Mouse (Mus musculus): Measurements from ENCODE around the gene Bbs5.
"Not testable (repeated sequence)": the region's sequence is repeated elsewhere in the genome, so short reads cannot be mapped to it uniquely, and the experiment has no call there.

The Bbs5 gene

DNA sequence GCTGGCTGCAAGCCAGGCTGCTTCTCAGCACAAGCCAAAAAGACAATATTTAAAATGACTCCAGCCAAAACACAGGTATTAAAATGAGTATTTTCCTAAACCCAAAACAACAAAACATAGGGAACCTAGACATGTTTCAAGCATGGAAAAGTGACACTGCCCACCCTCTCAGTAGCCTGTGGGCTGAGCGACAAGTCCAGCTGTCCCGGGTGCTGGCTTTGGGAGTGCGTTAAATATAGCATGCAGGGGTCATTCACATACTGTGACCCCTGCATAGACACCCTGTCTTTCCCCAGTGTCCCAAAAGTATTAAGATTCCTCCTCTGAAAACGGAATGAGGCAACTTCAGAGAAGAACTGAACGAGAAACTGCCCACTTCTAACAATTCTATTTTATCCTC is 26.8 kb downstream of the Bbs5 start:
- no peak for DNase-seq

GRCm38 (mm10) chr2:69675266-69675665 is 28.3 kb downstream of the Bbs5 start:
- no peak for DNase-seq

GRCm38 (mm10) chr2:69676713-69677112 is 29.7 kb downstream of the Bbs5 start:
- no peak for DNase-seq

DNA sequence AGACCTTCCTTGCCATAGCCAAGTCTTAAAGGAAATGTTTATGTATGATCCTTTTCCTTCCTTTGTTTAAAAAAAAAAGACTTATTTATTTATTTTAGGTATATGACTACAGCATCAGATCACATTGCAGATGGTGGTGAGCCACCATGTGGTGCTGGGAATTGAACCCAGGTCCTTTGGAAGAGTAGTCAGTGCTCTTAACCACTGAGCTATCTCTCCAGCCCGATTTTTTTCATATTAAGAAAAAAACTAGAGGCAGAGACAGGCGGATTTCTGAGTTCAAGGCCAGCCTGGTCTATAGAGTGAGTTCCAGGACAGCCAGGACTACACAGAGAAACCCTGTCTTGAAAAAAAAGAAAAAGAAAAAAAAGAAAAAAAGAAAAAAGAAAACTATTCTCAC is 30.2 kb downstream of the Bbs5 start:
- DNase-seq, result not testable (repeated sequence)

DNA sequence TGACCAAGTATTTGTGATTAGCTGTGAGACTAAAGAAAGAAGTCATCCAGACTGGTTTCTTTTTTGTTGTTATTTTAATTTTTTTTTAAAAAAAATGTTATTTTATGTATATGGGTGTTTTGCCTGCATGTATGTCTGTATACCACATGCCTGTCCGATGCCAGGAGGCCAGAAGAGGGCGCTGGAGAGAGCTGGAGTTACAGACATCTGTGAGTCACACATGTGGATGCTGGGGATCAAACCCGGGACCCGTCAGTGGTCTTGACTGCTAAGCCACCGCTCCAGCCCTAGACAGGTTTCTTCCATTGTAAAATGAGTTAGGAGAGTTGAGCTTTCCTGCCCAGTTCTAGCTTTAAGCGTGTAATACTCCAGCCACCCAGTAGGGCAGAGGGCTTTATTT is 33.0 kb downstream of the Bbs5 start:
- DNase-seq, result no peak

GRCm38 (mm10) chr2:69681931-69682330 is 35.0 kb downstream of the Bbs5 start:
- DNase-seq, result no peak

DNA sequence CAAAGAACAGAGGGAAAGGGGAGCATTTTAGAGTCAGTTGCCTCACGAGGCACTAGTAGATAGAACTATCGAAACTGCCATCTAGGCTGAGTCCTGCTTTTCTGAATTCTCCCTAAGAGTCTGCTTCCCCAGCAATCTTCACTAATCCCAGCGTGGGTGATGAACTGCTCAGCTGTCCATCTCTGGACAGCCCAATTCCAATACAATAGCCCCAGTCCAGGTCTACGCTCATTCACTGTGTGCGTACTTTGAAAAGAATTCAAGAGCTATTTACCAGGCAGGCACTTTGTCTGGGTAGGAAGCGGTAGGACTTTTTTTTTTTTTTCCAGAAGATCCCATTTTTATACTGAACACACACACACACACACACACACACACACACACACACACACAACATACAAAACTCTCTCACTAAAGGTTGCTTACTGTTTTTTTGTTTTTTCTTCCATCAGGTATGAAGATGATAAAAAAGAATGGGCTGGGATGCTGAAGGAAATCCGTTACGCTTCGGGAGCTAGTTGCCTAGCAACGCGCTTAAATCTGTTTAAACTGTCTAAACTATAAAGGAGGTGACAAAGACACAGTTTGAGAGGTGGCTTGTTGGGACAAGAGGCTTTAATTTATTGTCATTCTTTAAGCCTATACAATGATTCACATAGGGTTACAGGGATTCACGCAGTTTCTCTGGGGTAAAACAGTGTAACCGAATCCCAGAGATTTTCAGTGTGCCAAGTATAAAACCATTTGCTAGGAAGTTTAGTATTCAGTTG is 36.2 kb downstream of the Bbs5 start:
- no peak for DNase-seq

DNA sequence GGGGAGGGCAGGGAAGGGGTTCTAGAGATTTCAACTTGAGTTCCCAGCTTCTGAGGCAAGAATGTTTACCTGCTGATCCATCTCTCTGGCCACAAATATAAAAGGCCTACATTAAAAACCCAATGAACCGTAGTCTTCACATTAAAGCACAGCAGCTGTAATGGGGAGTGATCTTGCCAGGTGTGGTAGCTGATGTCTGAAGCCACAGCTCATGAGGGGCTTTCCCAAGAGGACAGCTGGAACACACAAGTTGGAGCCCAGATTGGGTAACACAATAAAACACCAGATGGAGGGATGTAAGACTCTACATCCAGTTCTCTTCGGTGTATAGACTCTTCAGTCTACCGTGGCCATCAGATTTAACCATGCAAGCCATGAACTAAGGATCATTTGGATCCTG is 37.5 kb downstream of the Bbs5 start:
- no peak for DNase-seq

DNA sequence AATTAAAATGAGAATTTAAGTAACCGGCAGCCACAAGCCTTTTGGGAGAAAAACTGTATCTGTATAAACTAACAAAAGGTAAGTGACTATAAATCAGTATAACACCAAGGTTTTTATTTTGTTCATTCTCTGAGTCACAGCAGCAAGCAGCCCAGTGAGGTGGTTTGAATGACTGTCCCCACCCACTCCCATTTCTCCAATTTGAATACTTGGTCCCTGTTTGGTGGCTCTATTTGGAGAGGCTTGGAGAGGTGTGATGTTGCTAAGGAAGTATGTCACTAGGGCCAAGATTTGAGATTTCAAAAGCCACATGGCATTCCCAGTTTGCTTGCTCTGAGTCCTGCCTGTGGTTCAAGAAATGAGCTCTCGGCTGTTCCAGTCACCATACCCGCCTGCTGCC is 43.2 kb downstream of the Bbs5 start:
- no peak for DNase-seq

- DNase-seq, result no peak
These were observed 43.9 kb downstream of the Bbs5 start for GRCm38 (mm10) chr2:69690843-69691242.

- DNase-seq, result no peak
These were observed 46.5 kb downstream of the Bbs5 start for GRCm38 (mm10) chr2:69693501-69693900.

DNA sequence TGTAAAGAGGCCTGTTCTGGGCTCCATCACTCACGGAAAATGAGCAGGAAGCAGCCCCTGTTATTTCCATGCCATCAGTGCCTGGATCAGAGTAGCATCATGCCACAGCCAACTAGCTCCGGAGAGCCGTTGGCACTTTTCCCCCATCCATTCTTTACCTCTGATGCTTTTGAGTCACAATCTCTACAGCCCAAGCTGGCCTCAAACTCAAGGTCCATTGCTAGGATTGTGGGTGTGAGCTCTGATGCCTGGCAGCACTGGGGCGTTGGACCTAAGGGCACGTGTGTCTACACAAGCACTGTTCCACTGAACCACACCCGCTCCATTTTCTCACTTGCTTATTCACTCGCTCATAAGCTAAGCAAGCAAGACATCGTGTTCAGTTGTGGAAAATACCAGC is 53.5 kb downstream of the Bbs5 start:
- no peak for DNase-seq

- DNase-seq, result no peak
These were observed 65.2 kb downstream of the Bbs5 start for GRCm38 (mm10) chr2:69712171-69712570.

- DNase-seq, result peak; percentile 68 to 73
These were observed 66.1 kb downstream of the Bbs5 start, which contains the start of gene Fastkd1 for GRCm38 (mm10) chr2:69712981-69713625. Gene Fastkd1, minus strand, starts transcription at chr2:69713516.

DNA sequence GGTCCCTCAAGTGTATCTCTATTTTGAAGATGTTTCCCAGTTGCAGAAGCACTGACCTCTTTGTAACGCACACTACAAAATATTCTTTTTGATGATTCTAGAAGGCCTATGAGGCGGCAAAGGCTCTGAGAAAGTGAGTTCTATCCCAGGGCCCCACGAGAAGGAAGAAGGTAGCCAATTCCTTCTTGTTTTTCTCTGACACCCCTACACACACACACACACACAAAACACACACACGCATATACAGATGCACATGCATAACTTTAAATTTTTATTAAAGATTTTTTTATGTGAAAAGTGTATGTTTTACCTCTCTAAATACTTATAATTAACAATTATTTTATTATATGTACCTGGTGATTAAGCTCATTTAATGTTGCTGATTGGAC is 66.6 kb downstream of the Bbs5 start:
- no peak for DNase-seq

- no peak for DNase-seq
These were observed 67.2 kb downstream of the Bbs5 start for GRCm38 (mm10) chr2:69714126-69714525.

DNA sequence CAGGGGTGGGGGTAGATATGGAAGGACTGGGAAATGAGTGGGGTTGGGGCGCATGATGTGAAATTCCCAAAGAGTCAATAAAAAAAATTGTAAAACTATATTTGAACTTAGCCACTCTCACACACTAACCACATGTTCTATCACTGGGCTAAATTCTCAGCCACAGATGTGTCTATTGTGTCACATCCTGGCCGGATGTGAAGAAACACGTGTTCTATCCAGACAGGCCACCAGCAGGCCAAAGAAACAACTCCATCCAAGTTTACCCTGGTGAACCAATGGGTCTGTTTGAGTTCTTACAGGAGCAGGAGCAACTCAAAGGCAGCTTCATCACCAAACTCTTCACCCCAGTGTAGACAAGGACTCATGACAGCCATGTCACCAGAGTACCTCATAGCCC is 69.5 kb downstream of the Bbs5 start:
- no peak for DNase-seq
